Mouse (Mus musculus): ENCODE data around the gene Pip4p1.

Pip4p1 gene

GRCm38 (mm10) chr14:50896747-50897373 is 33.8 kb downstream of the Pip4p1 start:
- in situ Hi-C loops (cut with MboI, MseI): loop anchor here (10.0 kb wide), 1 partner anchor 1172 kb away; no protein-coding TSS in a partner anchor

GRCm38 (mm10) chr14:50895985-50896746 is 34.5 kb downstream of the Pip4p1 start:
- in situ Hi-C loops (cut with MboI, MseI): loop anchor here (10.0 kb wide), 1 partner anchor 1171 kb away; no protein-coding TSS in a partner anchor

- in situ Hi-C loops (cut with MboI, MseI): loop anchor here (10.0 kb wide), 1 partner anchor 1171 kb away; no protein-coding TSS in a partner anchor
Measured at GRCm38 (mm10) chr14:50895407-50895806, 35.2 kb downstream of the Pip4p1 start.

- in situ Hi-C loops (cut with MboI, MseI): loop anchor here (10.0 kb wide), 1 partner anchor 1168 kb away; no protein-coding TSS in a partner anchor
Measured at GRCm38 (mm10) chr14:50892541-50893459, 37.9 kb downstream of the Pip4p1 start.

GRCm38 (mm10) chr14:50892091-50892490 is 38.6 kb downstream of the Pip4p1 start:
- in situ Hi-C loops (cut with MboI, MseI): loop anchor here (10.0 kb wide), 1 partner anchor 1167 kb away; no protein-coding TSS in a partner anchor

GRCm38 (mm10) chr14:50891621-50892020 is 39.0 kb downstream of the Pip4p1 start:
- in situ Hi-C loops (cut with MboI, MseI): loop anchor here (10.0 kb wide), 1 partner anchor 1167 kb away; no protein-coding TSS in a partner anchor

GRCm38 (mm10) chr14:50876236-50876950 is 54.3 kb downstream of the Pip4p1 start:
- in situ Hi-C loops (cut with MboI, MseI): no loop called here
